In the genomic region with DNA sequence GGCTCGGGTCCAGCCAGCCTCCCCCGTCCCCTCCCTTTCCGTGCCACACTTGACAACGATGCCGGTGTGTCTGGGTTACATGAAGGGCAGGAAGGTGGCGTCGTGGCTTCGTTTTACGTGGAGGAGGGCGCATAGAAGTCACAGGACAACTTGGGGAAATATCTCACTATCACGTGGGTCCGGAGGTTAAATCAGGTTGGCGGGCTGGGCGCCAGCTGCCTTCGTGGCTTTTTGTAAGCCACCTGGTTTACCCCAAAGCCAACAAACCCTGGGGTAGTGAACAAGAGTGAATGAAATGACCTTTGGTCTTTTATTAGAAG, we compare ENCODE assay signal across 7 mouse cellular contexts. TPM values are rescaled to one million over a fixed set of nuclear protein-coding genes. Genes with fewer than 3 reads are reported as not detected.
DNase-seq lines count a peak whose midpoint lies in the region; ATAC-seq and TF ChIP-seq lines count a peak whose summit lies in the region.

No protein-coding gene starts in this region.

- TF ChIP-seq CTCF in E14TG2a.4 (conservative IDR thresholded peaks at IDR 0.05; ENCODE audit: low read length) = no peak
- TF ChIP-seq CTCF in kidney, postnatal 0 days (IDR thresholded peaks at IDR 0.05; ENCODE audit: low read depth) = no peak

- H3K4me2 ChIP-seq in embryonic facial prominence, embryonic 12.5 days (replicated peaks) = peak overlapping the region; percentile 92
- H3K4me2 ChIP-seq in heart, embryonic 13.5 days = peak overlapping the region; percentile 98
- peak overlapping the region; percentile 99 for H3K4me2 ChIP-seq in kidney, postnatal 0 days (ENCODE audit: low read length)

- H3K36me3 ChIP-seq in E14TG2a.4 (ENCODE audit: insufficient read depth, low read length) = peaks cover 46% of the 10 kb centered on the region
- peaks cover 12% of the 10 kb centered on the region; the same call in 1 of the 2 replicates for H3K36me3 ChIP-seq in embryonic facial prominence, embryonic 12.5 days
- H3K36me3 ChIP-seq in heart, embryonic 13.5 days = peaks cover 17% of the 10 kb centered on the region
- no peaks in the 10 kb centered on the region for H3K36me3 ChIP-seq in kidney, postnatal 0 days (ENCODE audit: insufficient read depth, low read length)
- H3K36me3 ChIP-seq in splenic B cell, adult 2 months (ENCODE audit: control insufficient read depth, insufficient read depth, low read length, poor library complexity, severe bottlenecking) = no peaks in the 10 kb centered on the region

- peak; percentile 84 for DNase-seq in T-cell, adult 2 months (ENCODE audit: low spot score)
- DNase-seq in kidney, postnatal 0 days (ENCODE audit: low spot score) = peak; percentile 57
- DNase-seq in lung, postnatal 36 days = peak; percentile 68
- peak; percentile 87 for DNase-seq in splenic B cell, adult 2 months (ENCODE audit: low read depth, low spot score)

- peak overlapping the region; percentile 100 for H3K4me3 ChIP-seq in E14TG2a.4 (replicated peaks; ENCODE audit: low read length)
- H3K4me3 ChIP-seq in embryonic facial prominence, embryonic 12.5 days = peak overlapping the region; percentile 76
- H3K4me3 ChIP-seq in heart, embryonic 13.5 days = peak overlapping the region; percentile 90
- H3K4me3 ChIP-seq in kidney, postnatal 0 days (replicated peaks; ENCODE audit: low read depth, low read length) = peak overlapping the region; percentile 68

- peak overlapping the region; percentile 66 for H3K9ac ChIP-seq in embryonic facial prominence, embryonic 12.5 days
- peak overlapping the region; percentile 84 for H3K9ac ChIP-seq in heart, embryonic 13.5 days
- H3K9ac ChIP-seq in kidney, postnatal 0 days (ENCODE audit: low read depth, low read length) = peak overlapping the region; percentile 70

- H3K9me3 ChIP-seq in E14TG2a.4 (ENCODE audit: low read length) = no peaks in the 10 kb centered on the region
- H3K9me3 ChIP-seq in embryonic facial prominence, embryonic 12.5 days = no peaks in the 10 kb centered on the region
- no peaks in the 10 kb centered on the region for H3K9me3 ChIP-seq in heart, embryonic 13.5 days
- H3K9me3 ChIP-seq in kidney, postnatal 0 days (replicated peaks; ENCODE audit: low read length) = no peaks in the 10 kb centered on the region

- H3K27me3 ChIP-seq in E14TG2a.4 (ENCODE audit: insufficient read depth, low read length) = no peaks in the 10 kb centered on the region
- H3K27me3 ChIP-seq in embryonic facial prominence, embryonic 12.5 days = no peaks in the 10 kb centered on the region
- no peaks in the 10 kb centered on the region for H3K27me3 ChIP-seq in heart, embryonic 13.5 days (replicated peaks)
- no peaks in the 10 kb centered on the region for H3K27me3 ChIP-seq in kidney, postnatal 0 days (ENCODE audit: insufficient read depth, low read length)
- H3K27me3 ChIP-seq in splenic B cell, adult 2 months (ENCODE audit: control insufficient read depth, insufficient read depth, low read length, poor library complexity, severe bottlenecking) = no peaks in the 10 kb centered on the region

- H3K27ac ChIP-seq in embryonic facial prominence, embryonic 12.5 days = peak overlapping the region; percentile 73
- H3K27ac ChIP-seq in heart, embryonic 13.5 days (replicated peaks) = peak overlapping the region; percentile 81
- peak overlapping the region; percentile 79 for H3K27ac ChIP-seq in kidney, postnatal 0 days

- H3K4me1 ChIP-seq in E14TG2a.4 (replicated peaks; ENCODE audit: low read depth, low read length) = peaks cover 78% of the 10 kb centered on the region
- peaks cover 30% of the 10 kb centered on the region for H3K4me1 ChIP-seq in embryonic facial prominence, embryonic 12.5 days
- H3K4me1 ChIP-seq in heart, embryonic 13.5 days = peaks cover 45% of the 10 kb centered on the region
- peaks cover 6% of the 10 kb centered on the region; the same call in 1 of the 2 replicates for H3K4me1 ChIP-seq in kidney, postnatal 0 days (replicated peaks; ENCODE audit: insufficient read depth, low read length)

- WGBS in embryonic facial prominence, embryonic 12.5 days = 0% methylated on average over 15 of the region's 15 CpGs
- under 1% methylated on average over 15 of the region's 15 CpGs for WGBS in heart, embryonic 13.5 days
- WGBS in kidney, postnatal 0 days = under 1% methylated on average over 15 of the region's 15 CpGs

- no peak for ATAC-seq in embryonic facial prominence, embryonic 12.5 days (ENCODE audit: insufficient number of reproducible peaks, insufficient read depth, low FRiP score, low TSS enrichment)
- ATAC-seq in heart, embryonic 13.5 days (ENCODE audit: extremely low read depth, insufficient number of reproducible peaks, low FRiP score, low TSS enrichment) = no peak
- ATAC-seq in kidney, postnatal 0 days (replicated peaks; ENCODE audit: low FRiP score, low read depth) = no peak

RNA-seq across cellular contexts. Expression of gene Ung, which starts 1.3 kb away (rescaled TPM):
- polyA plus RNA-seq in embryonic facial prominence, embryonic 12.5 days (2016; fragmentation: Nextera tagmentation; extraction: Ambion mirVana) = 54.2 and 54.5 TPM in 2 replicates
- 44.6 and 47.5 TPM in 2 replicates for polyA plus RNA-seq in heart, embryonic 13.5 days (2015; fragmentation: Nextera tagmentation; extraction: Ambion mirVana)
- 31.1 and 34.6 TPM in 2 replicates for polyA plus RNA-seq in kidney, postnatal 0 days (2015; fragmentation: Nextera tagmentation; extraction: Ambion mirVana)

RNA-seq across cellular contexts. Expression of gene Alkbh2, which starts 3.5 kb away (rescaled TPM):
- polyA plus RNA-seq in embryonic facial prominence, embryonic 12.5 days (2016; fragmentation: Nextera tagmentation; extraction: Ambion mirVana) = 14.6 and 14.7 TPM in 2 replicates
- 6.4 and 9.1 TPM in 2 replicates for polyA plus RNA-seq in heart, embryonic 13.5 days (2015; fragmentation: Nextera tagmentation; extraction: Ambion mirVana)
- polyA plus RNA-seq in kidney, postnatal 0 days (2015; fragmentation: Nextera tagmentation; extraction: Ambion mirVana) = 11.1 and 12.2 TPM in 2 replicates

RNA-seq across cellular contexts. Expression of gene Acacb, which starts 14.9 kb away (rescaled TPM):
- polyA plus RNA-seq in embryonic facial prominence, embryonic 12.5 days (2016; fragmentation: Nextera tagmentation; extraction: Ambion mirVana) = 3.4 and 6.3 TPM in 2 replicates
- 8.9 and 9.5 TPM in 2 replicates for polyA plus RNA-seq in heart, embryonic 13.5 days (2015; fragmentation: Nextera tagmentation; extraction: Ambion mirVana)
- polyA plus RNA-seq in kidney, postnatal 0 days (2015; fragmentation: Nextera tagmentation; extraction: Ambion mirVana) = 4.4 and 4.6 TPM in 2 replicates

RNA-seq across cellular contexts. Expression of gene Svop, which starts 40.1 kb away (rescaled TPM):
- polyA plus RNA-seq in embryonic facial prominence, embryonic 12.5 days (2016; fragmentation: Nextera tagmentation; extraction: Ambion mirVana) = 3.3 and 5.6 TPM in 2 replicates
- polyA plus RNA-seq in heart, embryonic 13.5 days (2015; fragmentation: Nextera tagmentation; extraction: Ambion mirVana) = 0.15 and 0.36 TPM in 2 replicates
- 0.08 and 0.11 TPM in 2 replicates for polyA plus RNA-seq in kidney, postnatal 0 days (2015; fragmentation: Nextera tagmentation; extraction: Ambion mirVana)
